Mouse (Mus musculus): ENCODE data around the gene Cep72.
A peak's percentile ranks its signal among the peaks of the same experiment; 100 is the strongest.
"Not testable (repeated sequence)": the region's sequence is repeated elsewhere in the genome, so short reads cannot be mapped to it uniquely, and the experiment has no call there.

Gene Cep72

GRCm38 (mm10) chr13:74030691-74031090, 31.4 kb downstream of the Cep72 start:
- no peak for DNase-seq (ENCODE audit: low spot score in 2 of 2)

- no peak for DNase-seq (ENCODE audit: low spot score in 2 of 2)
Observed at GRCm38 (mm10) chr13:74029013-74029412, 33.1 kb downstream of the Cep72 start.

- no peak for DNase-seq (ENCODE audit: low spot score in 2 of 2)
Observed at GRCm38 (mm10) chr13:74028116-74028515, 34.0 kb downstream of the Cep72 start.

GRCm38 (mm10) chr13:74026215-74026614, 35.9 kb downstream of the Cep72 start:
- DNase-seq (ENCODE audit: low spot score in 2 of 2): peak in 1 of 2 experiments; percentile 4

GRCm38 (mm10) chr13:74025151-74026081, 36.7 kb downstream of the Cep72 start:
- DNase-seq (ENCODE audit: low spot score in 2 of 2): no peak

- DNase-seq (ENCODE audit: low spot score in 2 of 2): not testable (repeated sequence)
Observed at GRCm38 (mm10) chr13:74019006-74019405, 43.1 kb downstream of the Cep72 start.

- no peak for DNase-seq (ENCODE audit: low spot score in 2 of 2)
Observed at GRCm38 (mm10) chr13:74017426-74017825, 44.7 kb downstream of the Cep72 start.

- DNase-seq (ENCODE audit: low spot score in 2 of 2): no peak
Observed at GRCm38 (mm10) chr13:74015908-74016307, 46.2 kb downstream of the Cep72 start.

- DNase-seq (ENCODE audit: low spot score in 2 of 2): no peak
Observed at GRCm38 (mm10) chr13:74010678-74011077, 51.4 kb downstream of the Cep72 start.

- peak; percentile 20 to 38 for DNase-seq (ENCODE audit: low spot score in 2 of 2)
Observed at GRCm38 (mm10) chr13:74009791-74010614, 52.1 kb downstream of the Cep72 start.

GRCm38 (mm10) chr13:74008948-74009718, 53.0 kb downstream of the Cep72 start, which contains the start of gene Tppp:
Gene Tppp (plus strand): TSS chr13:74009407.
- peak; percentile 87 to 89 for DNase-seq (ENCODE audit: low spot score in 2 of 2)

GRCm38 (mm10) chr13:74008216-74008615, 53.9 kb downstream of the Cep72 start:
- not testable (repeated sequence) for DNase-seq (ENCODE audit: low spot score in 2 of 2)

GRCm38 (mm10) chr13:74006881-74007280, 55.2 kb downstream of the Cep72 start:
- not testable (repeated sequence) for DNase-seq (ENCODE audit: low spot score in 2 of 2)

- no peak for DNase-seq (ENCODE audit: low spot score in 2 of 2)
Observed at GRCm38 (mm10) chr13:74001492-74001891, 60.6 kb downstream of the Cep72 start.

GRCm38 (mm10) chr13:74000961-74001360, 61.1 kb downstream of the Cep72 start:
- no peak for DNase-seq (ENCODE audit: low spot score in 2 of 2)

- DNase-seq (ENCODE audit: low spot score in 2 of 2): no peak
Observed at GRCm38 (mm10) chr13:74000519-74000918, 61.6 kb downstream of the Cep72 start.

- no peak for DNase-seq (ENCODE audit: low spot score in 2 of 2)
Observed at GRCm38 (mm10) chr13:73996456-73996855, 65.6 kb downstream of the Cep72 start.

- DNase-seq (ENCODE audit: low spot score in 2 of 2): no peak
Observed at GRCm38 (mm10) chr13:73991267-73991666, 70.8 kb downstream of the Cep72 start.

- no peak for DNase-seq (ENCODE audit: low spot score in 2 of 2)
Observed at GRCm38 (mm10) chr13:73990761-73991160, 71.3 kb downstream of the Cep72 start.

GRCm38 (mm10) chr13:73990325-73990724, 71.8 kb downstream of the Cep72 start:
- DNase-seq (ENCODE audit: low spot score in 2 of 2): no peak

All from spleen, postnatal 36 days (tissue).